Mouse (Mus musculus): ENCODE results near the gene Cfc1.
"Not testable (repeated sequence)": the region's sequence is repeated elsewhere in the genome, so short reads cannot be mapped to it uniquely, and the experiment has no call there.

Cfc1 gene

GRCm38 (mm10) chr1:34535043-34535698 lies at the start of gene Cfc1:
Gene Cfc1 (plus strand): TSS chr1:34535648.
- not testable (repeated sequence) for DNase-seq (ENCODE audit: low read depth)

DNA sequence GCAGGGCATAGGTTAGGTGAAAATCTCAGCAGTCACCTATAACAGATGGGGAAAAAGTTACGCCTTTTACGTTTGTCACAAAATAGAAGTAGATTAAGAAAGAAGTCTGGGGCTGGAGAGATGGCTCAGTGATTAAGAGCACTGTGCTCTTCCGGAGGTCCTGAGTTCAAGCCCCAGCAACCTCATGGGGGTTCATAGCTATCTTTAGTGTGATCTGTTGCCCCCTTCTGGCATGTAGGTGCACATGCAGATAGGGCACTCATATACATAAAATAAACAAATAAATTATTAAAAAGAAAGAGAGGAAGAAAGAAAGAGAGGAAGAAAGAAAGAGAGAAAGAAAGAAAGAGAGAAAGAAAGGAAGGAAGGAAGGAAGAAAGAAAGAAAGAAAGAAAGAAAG lies 48.1 kb upstream of the Cfc1 start:
- DNase-seq (ENCODE audit: low read depth), result no peak

GRCm38 (mm10) chr1:34489852-34490541 lies 45.5 kb upstream of the Cfc1 start:
- DNase-seq (ENCODE audit: low read depth), result no peak

GRCm38 (mm10) chr1:34491480-34491879 lies 44.0 kb upstream of the Cfc1 start:
- no peak for DNase-seq (ENCODE audit: low read depth)

DNA sequence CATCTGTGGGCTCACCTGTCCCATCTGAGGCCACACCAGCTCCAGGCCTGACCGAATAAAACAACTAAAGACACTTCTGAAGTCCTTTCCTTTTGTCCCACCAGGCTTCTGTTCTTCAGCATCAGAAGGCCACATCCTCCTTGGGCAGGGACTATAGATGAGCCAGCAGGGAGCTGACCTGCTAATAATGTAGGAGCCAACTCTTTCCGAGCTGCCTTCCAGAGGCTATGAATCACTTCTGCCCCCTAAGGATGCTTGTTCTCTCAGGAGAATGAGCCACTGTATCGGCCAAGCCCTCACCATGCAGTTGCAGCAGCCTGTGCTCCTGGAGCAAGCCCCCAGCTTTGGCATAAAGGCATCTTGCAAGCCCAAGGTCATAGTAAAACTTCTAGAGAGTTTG lies 32.5 kb upstream of the Cfc1 start:
- DNase-seq (ENCODE audit: low read depth), result peak; percentile 9

- DNase-seq (ENCODE audit: low read depth), result no peak
Observed at GRCm38 (mm10) chr1:34505307-34505706, 30.1 kb upstream of the Cfc1 start.

GRCm38 (mm10) chr1:34505970-34506551 lies 29.4 kb upstream of the Cfc1 start:
- no peak for DNase-seq (ENCODE audit: low read depth)

GRCm38 (mm10) chr1:34507986-34508385 lies 27.5 kb upstream of the Cfc1 start:
- DNase-seq (ENCODE audit: low read depth), result no peak

GRCm38 (mm10) chr1:34510575-34510981 lies 24.9 kb upstream of the Cfc1 start:
- DNase-seq (ENCODE audit: low read depth), result no peak

DNA sequence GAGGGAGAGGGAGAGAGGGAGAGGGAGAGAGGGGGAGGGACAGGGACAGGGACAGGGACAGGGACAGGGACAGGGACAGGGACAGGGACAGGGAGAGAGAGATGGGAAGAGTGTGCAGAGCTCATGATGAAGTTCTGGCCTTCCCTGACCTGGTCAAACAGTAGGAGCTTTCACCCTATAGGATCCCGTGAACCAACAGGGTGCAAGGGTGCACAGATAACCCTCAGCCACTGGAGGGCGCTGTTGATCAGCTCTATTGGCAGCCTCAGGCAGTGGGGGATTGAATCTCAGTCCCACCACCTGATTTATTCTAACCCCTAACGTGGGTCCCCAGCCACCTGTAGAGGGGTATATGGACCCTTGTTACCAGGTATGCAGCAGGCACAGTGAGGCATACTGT lies 24.4 kb upstream of the Cfc1 start:
- DNase-seq (ENCODE audit: low read depth), result no peak

DNA sequence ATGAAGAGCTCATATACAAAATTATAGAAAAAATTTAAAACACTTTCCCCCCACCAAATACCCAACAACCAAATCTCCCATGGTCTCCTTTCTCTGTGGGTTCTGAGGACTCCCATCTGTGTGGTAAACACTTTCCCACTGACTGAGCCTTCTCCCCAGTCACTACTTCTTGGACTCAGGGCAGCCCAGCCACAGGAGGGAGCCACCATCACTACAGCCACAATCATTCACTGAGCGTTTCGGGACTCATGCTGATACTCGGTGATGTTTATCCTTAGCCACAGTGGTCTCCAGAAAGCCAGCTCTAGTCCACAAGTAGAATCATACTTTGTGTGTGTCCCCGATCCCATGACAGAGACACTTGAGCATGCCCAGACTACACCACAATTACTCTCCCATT lies 22.4 kb upstream of the Cfc1 start:
- no peak for DNase-seq (ENCODE audit: low read depth)

- DNase-seq (ENCODE audit: low read depth), result no peak
Observed at GRCm38 (mm10) chr1:34516595-34516994, 18.9 kb upstream of the Cfc1 start.

GRCm38 (mm10) chr1:34517297-34517696 lies 18.2 kb upstream of the Cfc1 start:
- DNase-seq (ENCODE audit: low read depth), result not testable (repeated sequence)

DNA sequence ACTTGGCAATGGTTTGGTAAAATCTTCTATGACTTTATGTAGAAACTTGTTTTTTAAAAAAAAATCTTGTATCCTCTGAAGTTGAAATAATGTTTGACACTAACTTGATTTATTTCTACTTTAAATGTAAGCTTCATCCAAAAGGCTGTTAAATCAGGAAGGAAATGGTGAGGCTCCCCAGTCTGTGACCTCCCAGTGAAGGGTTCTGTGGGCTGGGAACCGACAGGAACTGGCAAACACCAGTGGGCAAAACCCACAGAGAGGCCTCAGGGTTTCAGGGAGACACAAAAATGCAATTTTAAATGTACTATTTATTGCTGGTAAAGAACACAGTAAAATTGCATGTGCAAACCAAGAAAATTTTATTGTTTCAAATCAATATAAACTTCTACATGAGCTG lies 17.7 kb upstream of the Cfc1 start:
- DNase-seq (ENCODE audit: low read depth), result not testable (repeated sequence)

DNA sequence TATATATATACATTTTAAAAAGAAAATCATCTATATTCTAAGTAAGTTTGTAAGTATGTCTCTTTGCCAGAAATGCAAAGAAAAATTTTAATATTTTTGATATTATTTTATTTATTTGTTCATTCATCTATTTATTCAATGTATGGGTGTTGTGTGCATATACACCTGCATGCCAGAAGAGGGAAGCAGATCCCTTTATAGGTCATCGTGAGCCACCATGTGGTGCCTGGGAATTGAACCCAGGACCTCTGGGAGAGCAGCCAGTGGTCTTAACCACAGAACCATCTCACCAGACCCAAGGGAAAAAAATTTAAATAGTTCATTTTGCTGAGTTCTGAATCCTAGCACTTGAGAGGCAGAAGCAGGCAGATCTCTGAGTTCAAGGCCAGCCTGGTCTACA lies 17.2 kb upstream of the Cfc1 start:
- no peak for DNase-seq (ENCODE audit: low read depth)

DNA sequence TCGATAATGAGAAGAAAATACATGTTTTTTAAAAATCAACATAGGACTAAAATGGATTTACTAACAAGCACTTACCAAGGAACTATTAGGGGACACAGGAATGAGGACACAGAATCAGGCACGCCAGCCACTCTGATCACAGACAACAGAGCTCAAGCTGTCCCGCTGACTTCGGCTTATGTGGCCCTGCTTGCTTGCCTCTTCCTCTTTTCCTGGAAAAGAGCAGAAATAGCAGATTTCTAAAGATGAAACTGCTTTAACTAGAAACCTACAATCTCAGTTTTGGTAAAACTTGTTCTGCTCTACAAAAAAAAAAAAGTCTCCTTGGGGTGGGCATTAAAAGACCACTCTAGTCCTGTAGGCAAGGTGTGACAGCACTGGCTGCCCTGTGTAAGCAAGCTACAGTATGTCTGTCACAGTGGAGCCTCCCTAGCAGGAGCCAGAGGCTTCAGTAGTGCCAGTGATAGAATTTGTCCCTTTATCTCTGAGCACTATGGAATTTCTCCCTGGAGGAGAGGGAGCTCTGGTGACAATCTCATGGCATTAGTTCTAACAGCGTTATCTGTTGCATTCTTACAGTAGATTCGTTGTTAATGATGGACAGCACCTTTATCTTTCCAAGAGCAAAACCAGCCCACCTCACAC lies 13.1 kb upstream of the Cfc1 start:
- DNase-seq (ENCODE audit: low read depth), result no peak

DNA sequence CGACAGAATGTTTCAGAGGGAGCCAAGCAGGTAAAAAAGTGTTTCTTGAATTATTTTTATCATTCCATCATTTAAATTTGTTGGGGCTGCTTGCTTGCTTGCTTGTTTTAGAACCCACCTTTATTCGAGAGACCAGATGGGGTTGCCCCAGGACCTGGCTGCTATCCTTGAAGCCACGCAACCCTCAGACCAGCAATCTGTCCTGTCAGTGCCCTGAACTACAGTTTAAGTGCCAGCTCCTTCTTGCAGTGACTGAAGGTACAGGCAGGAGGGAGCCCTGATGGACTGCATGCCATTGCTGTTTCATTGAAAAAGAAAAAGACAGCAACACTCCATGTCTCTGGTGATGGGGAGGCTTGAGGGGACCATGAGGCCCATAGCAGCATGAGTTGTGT lies 12.6 kb upstream of the Cfc1 start:
- DNase-seq (ENCODE audit: low read depth), result no peak

- no peak for DNase-seq (ENCODE audit: low read depth)
Observed at GRCm38 (mm10) chr1:34523647-34524046, 11.8 kb upstream of the Cfc1 start.

DNA sequence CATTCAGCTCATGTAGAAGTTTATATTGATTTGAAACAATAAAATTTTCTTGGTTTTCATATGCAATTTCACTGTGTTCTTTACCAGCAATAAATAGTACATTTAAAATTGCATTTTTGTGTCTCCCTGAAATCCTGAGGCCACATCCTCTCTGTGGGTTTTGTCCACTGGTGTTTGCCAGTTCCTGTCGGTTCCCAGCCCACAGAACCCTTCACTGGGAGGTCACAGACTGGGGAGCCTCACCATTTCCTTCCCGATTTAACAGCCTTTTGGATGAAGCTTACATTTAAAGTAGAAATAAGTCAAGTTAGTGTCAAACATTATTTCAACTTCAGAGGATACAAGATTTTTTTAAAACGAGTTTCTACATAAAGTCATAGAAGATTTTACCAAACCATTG lies 874 bp upstream of the Cfc1 start:
- not testable (repeated sequence) for DNase-seq (ENCODE audit: low read depth)

DNA sequence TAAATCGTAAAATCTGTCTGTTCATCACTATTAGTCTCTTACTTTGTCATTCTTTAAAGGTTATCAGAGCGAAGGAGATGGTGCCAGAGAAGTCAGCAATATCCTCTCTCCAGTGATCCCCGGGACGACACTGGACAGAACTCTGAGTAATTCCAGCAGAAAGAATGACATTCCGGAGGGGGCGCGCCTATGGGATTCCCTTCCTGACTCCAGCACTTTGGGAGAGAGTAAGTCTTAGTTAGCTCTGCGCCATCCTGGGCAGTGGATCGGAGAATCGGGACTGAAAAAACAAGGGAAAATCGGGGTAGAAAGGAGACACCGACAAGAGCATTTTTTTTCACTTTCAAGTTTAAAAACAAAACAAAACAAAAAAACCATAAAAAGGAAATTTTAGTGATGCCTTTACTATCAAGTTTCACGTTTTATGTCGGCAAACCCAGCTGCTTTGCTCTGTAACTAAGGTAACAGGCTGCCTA lies 881 bp downstream of the Cfc1 start:
- no peak for DNase-seq (ENCODE audit: low read depth)

DNA sequence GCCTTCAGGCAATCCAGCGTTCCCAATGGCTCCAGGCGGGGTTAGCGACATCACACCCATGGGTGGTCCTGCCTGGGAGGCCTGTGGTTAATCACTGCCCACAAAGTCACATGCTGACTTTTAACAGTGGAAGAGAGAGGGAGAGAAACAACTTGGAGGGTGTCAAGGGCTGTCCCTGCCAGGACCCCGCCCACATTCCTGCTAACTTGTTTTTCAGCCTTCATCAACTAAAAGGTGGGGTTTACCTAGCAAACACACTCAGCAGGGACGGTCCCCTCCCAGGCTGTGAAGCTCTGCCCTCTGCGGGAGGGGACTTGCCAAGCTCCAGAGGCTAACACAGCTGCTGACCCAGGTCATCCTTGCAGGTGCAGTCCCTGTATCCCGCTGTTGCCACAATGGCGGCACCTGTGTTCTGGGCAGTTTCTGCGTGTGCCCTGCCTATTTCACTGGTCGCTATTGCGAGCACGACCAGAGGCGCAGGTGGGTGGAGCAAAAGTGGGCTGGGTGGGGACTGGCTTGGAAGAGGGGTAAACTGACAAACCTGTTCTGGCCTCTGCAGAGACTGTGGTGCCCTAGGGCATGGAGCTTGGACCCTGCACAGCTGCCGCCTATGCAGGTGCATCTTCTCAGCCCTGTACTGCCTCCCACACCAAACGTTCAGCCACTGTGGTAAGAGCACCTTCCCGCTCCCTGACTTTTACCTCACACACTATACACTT lies 1.5 kb downstream of the Cfc1 start:
- DNase-seq (ENCODE audit: low read depth), result no peak

GRCm38 (mm10) chr1:34547074-34547473 lies 11.6 kb downstream of the Cfc1 start:
- no peak for DNase-seq (ENCODE audit: low read depth)
